Mouse (Mus musculus) olfactory bulb, adult 2 months (tissue): ENCODE measurements around the gene Nell1.

Experiments
- CTCF ChIP-seq: fragments of 200-500 bp; IDR thresholded peaks from 2 replicates; pipeline ENCODE4 v1.5.1; 2012; ENCODE audit warnings: low read depth, mild to moderate bottlenecking, low read length, moderate library complexity; ENCODE audit not compliant: insufficient read depth
- POLR2A ChIP-seq: fragments of 200-500 bp; IDR thresholded peaks from 2 replicates; pipeline ENCODE4 v1.6.1; 2012; ENCODE audit warnings: mild to moderate bottlenecking, low read depth, low read length, moderate library complexity; ENCODE audit not compliant: insufficient read depth

DNA sequence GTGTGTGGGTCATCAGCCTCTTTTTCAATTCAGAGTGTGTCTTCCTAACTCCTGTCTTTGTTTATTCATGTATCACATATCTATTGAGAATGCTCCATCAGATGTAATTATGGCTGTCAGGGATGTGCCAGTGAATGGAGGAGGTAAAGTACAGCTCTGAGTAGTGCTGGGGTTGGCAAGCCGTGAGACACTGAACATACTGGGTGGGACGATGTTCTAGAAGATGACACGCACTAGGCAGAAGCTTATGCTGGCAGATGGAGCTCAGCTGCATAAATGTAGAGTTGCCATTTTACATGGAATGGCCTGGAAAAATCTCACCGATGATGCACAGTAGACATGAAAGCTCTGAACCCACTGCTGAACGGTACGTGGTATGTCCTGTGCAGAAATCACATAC lies 493.1 kb downstream of the Nell1 start:
- TF ChIP-seq CTCF = no peak
- TF ChIP-seq POLR2A = no peak
